Mouse (Mus musculus) adrenal gland, postnatal 14 days (tissue): ENCODE data around the gene Hist2h2bb. TPM values are rescaled to one million over a fixed set of nuclear protein-coding genes. Genes with fewer than 3 reads are reported as not detected.
"Not testable (repeated sequence)": the region's sequence is repeated elsewhere in the genome, so short reads cannot be mapped to it uniquely, and the experiment has no call there.

ENCODE experiments used
- DNase-seq: peaks from one replicate; pipeline ENCODE4 v3.0.0; 2021; ENCODE audit warnings: mixed read lengths
- total RNA-seq: library from RNA; stranded (reverse); gene quantifications from 2 replicates; pipeline ENCODE4 v1.2.3, GENCODE M21; 2021

Hist2h2bb gene
- total RNA-seq, 1 experiment from 2014 or later: 432 TPM

DNA sequence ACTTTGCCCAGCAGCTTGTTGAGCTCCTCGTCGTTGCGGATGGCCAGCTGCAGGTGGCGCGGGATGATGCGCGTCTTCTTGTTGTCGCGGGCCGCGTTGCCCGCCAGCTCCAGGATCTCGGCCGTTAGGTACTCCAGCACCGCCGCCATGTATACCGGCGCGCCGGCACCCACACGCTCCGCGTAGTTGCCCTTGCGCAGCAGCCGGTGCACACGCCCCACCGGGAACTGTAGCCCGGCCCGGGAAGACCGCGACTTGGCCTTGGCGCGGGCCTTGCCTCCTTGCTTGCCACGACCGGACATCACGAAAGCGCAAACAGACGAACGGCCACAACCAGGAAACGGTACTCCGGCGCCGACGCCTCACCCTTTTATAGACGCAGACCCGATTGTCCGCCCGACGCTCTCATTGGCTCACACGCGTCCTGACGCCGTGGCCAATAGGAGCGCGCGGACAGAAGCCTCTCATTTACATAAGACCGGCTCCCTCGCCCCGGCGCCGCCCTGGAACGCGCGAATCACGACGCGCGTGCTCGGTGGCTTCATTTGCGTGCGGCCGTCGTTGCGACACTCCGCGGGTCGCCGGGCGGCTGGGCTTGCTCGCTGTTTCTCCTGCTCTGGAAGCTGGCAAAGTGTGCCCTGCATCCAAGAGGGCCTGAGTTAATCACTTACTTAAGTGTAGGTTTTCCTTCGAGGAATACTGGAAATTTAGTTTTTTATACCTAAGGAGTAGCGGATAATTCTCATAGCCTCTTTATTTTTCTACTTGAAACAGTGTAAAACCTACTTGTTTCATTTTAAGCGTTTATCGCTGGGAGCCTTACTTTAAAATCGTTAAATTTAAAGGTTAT, 29.4 kb upstream of the Hist2h2bb start, which contains the start of gene Hist2h2aa2:
Gene Hist2h2aa2 (minus strand): TSS at position 328 of the 850 bp plus-strand sequence.
- DNase-seq: peak; percentile 95

- no peak for DNase-seq
Observed at GRCm38 (mm10) chr3:96240799-96241197, 28.8 kb upstream of the Hist2h2bb start.

DNA sequence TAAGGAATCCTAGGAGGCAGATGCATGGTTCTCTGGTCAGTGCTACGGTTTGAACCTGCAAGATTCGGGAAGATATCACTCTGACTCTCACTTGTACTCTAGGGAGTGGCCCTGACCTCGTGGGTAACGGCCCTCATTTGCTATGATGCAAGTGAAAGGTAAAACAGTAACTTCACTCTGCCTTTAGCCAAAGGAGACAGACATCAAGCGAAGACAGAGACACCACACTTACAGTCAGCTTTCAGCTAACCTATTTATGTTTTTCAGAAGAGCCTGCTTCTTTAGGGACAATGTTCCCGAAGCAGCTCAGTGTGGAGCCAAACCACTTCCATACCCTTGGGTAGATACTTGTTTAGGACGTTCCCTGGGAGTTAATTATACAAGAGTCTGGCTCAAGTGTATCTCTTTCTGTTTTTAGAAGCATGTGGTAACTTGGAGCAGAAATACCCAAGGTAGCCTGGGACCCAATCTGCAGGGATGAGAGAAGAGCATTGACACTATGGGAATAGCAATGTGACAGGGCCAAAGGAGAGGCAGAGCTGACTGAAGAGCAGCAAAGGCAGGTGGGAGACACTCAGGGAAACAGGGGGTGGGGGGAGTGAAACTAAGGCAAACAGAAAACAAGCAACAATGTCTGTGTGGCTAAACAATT, 25.5 kb upstream of the Hist2h2bb start:
- DNase-seq: no peak

DNA sequence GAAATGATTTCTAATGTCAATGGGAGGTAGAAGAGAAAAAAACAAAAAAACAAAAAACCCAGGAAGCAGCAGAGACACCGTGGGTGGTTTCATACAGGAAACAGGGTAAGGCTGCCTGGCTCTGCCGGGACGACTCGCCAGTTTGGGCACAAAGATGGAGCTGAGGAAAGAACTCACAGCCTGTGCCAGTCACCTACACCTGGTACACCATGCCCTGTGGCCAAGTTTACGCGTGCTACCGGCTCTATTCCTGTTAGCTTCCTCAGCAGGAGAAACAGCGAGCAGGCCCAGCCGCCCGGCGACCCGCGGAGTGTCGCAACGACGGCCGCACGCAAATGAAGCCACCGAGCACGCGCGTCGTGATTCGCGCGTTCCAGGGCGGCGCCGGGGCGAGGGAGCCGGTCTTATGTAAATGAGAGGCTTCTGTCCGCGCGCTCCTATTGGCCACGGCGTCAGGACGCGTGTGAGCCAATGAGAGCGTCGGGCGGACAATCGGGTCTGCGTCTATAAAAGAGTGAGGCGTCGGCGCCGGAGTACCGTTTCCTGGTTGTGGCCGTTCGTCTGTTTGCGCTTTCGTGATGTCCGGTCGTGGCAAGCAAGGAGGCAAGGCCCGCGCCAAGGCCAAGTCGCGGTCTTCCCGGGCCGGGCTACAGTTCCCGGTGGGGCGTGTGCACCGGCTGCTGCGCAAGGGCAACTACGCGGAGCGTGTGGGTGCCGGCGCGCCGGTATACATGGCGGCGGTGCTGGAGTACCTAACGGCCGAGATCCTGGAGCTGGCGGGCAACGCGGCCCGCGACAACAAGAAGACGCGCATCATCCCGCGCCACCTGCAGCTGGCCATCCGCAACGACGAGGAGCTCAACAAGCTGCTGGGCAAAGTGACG, 24.3 kb upstream of the Hist2h2bb start, which contains the start of gene Hist2h2aa1:
Gene Hist2h2aa1 (plus strand): TSS at position 495 of the 884 bp plus-strand sequence.
- peak; percentile 90 for DNase-seq

- DNase-seq: not testable (repeated sequence)
Observed at GRCm38 (mm10) chr3:96246018-96246417, 23.5 kb upstream of the Hist2h2bb start.

GRCm38 (mm10) chr3:96246427-96246856, 23.1 kb upstream of the Hist2h2bb start, which contains the start of gene Hist2h3c1:
Gene Hist2h3c1 (plus strand): TSS chr3:96246685.
- DNase-seq: not testable (repeated sequence)

DNA sequence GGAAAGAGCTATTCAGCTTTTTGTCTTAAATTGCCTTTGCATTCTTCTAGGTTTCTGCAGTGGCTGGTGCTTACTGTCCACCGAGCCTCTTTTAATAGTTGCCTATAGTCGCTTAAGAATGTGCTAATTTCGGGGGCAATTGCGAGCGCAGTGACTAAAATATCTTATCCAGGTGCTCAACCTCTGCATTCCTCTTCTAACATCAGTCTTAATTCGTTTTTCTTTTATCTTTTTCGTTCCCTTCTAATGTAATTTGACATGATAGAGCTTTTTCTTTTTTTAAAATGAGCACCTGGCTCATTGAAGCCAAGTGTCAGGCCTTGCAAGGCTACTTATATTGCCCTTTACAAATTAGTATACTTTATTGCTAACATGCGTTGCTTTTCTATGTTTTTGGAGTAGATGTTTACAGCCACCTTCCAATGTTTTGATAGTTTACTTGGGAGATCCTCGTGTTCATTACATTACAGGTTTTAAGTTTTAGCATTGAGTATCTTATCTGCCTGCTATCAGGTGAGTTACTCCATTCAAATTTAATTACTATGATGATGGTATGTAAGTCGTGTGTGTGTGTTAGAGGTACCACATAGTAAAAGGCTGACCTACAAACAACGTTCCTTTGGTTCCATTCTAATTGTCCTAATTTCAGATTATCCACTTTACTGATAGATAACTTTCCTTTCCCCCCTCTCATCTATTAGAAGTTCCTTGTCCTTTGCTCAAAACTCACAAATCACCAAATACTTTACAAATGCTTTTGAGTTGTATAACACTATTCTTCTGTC, 22.0 kb upstream of the Hist2h2bb start:
- no peak for DNase-seq

DNA sequence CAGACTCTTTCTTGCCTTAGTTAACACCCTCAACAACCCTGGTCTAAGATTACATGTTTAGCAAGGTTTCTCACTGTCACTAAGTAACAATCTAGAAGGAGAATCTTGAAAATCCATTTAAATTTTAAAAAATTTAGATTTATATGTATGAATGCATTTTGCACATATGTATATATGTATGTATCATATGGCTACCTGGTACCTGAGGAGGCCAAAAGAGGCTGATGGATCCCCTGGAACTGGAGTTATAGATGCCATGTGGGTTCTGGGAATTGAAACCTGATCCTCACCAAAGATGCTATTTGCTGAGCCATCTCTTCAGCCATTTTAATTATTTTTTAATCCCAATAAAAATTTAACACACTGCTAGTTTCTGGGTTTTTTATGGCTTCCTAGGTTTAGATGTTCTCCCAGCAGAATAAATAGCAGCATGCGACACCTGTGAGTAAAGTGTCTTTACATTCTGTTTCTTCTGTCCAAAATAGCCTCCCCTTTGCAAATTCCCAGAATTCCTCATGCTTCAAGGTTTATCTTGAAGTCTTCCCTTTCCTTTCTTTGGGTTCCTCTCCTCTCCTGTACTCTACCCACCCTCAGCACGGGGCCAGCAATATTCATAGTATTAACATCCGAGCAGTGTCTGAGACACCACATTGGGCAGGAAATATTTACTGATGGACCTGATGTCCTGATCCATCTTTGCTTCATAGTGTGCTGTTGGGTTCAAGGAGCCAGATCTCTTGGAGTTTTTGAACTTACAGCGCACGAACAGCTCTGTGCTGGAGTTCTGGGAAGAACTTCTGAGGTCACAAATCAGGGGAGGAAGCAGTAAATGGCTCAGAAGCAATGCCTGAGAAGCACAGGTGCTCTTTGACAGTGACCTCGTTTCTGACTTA, 21.2 kb upstream of the Hist2h2bb start:
- DNase-seq: no peak

- DNase-seq: no peak
Observed at GRCm38 (mm10) chr3:96249034-96249345, 20.6 kb upstream of the Hist2h2bb start.

DNA sequence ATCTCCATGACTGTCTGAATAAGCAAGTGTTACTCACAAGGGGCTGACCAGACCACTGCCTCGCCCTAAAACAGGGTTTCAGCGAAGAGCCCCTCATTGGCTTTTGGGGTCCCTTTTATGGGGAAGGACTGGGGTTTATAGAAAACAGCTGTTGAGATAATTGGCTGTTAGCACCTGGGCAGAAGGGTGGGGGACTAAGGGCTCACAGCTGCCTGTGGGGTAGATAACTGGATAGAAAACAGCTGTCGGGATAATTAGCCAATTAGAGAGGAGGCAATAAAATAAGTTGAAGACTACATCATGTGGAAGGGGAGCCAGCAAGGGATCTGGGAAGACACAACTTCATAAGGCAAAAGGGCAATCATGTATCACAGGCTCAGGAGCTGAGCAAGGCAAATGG, 18.7 kb upstream of the Hist2h2bb start:
- no peak for DNase-seq

GRCm38 (mm10) chr3:96251787-96252186, 17.8 kb upstream of the Hist2h2bb start:
- no peak for DNase-seq

GRCm38 (mm10) chr3:96254683-96255355, 14.7 kb upstream of the Hist2h2bb start:
- DNase-seq: no peak

DNA sequence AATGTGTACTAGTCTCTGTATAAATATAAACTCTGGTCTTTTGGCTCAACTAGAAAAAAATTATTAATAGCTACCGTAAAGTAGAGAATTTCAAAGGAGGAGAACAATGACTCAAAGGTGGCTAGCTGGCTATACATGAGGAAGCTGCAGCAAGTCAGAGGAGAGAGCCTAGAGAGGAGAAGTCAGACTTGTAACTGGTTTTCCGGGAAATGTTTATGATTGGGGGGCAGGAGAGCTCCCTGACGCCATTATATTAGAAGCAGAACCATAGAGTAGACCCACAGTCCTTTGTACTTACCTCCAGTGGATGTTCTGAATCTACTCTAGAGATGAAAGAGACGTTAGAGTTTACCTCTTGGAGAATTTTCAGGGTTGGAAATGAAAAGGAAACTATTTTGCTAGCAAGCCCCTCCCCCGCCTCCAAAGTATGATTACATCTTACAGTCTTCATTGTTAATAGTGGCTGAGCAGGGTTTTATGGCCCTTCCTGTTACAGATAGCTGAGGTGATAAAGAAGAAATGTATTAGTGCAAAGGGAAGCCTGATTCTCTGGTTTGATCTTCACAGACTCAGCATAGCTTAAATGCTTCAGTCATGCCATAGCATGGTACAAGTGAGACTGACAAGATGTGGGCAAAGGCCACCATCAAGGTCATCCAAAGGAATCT, 13.5 kb upstream of the Hist2h2bb start:
- no peak for DNase-seq

DNA sequence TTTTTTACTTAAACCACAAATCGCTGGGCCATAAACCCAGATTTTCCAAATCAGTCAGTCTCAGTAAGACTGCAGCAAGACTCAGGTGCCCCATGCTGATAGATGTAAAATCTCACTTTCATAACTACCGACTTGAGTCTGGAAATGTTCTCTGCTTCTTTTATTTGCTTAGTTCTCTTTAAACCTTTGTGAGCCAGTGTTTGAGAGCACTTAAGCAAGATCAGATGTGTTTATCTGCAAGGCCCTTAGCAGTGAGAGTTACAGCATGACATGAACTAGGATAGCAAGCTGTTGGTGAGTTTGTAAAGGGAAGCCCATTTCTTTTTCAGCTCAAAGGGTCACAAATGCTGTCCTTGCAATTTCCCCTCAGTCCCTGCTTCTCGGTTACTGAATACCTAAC, 12.4 kb upstream of the Hist2h2bb start:
- no peak for DNase-seq

GRCm38 (mm10) chr3:96260220-96260619, 9.3 kb upstream of the Hist2h2bb start:
- DNase-seq: no peak

DNA sequence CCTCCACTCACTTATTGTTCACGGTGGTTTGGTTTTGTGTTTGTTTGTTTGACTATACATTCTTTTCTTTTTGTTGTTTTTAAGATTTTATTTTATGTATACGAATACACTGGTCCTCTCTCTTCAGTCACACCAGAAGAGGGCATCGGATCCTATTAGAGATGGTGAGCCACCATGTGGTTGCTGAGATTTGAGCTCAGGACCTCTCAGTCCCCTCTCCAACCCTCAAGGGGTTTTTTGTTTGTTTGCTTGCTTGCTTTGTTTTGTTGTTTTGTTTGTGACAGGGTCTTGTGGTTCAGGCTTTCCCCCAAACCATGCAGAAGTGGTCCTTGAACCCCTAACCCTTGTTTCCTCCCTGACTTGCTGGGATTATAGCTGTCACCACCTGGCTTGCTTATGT, 7.9 kb upstream of the Hist2h2bb start:
- DNase-seq: no peak

DNA sequence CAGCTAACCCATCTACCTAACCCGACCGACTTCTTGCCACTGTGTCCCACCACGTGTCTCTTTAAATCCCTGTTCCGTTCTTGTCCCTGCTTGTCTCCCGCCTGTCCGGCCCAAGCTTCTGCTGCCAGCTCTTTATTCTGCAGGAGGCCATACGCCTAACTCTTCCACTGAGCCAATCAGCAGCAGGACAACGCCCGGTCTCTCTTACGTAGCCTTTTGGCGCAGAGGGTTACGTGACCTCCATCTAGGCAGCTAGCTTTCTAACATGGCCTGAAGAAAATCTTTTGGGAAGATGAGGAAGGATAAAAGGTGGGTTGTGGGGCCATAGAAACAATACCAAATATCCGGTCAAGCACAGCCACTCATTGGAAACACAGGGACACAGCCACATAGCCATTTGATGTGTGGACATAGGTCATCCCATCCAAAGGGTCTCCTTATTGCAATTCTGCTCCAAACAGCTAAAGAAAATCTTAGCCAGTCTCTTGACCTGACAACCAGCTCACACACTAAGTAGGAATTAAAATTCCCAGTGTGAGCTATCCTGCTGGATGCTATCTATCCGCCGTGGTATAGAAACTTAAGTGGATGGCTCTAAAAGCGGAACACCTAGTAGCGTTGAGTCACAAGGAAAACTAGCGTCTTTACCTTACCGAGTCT, 7.2 kb upstream of the Hist2h2bb start:
- DNase-seq: peak; percentile 89

- DNase-seq: peak; percentile 95
Observed at GRCm38 (mm10) chr3:96262979-96263550, 6.5 kb upstream of the Hist2h2bb start, which contains the start of gene Hist2h4. Gene Hist2h4 (minus strand): TSS chr3:96263311.
